Mouse (Mus musculus) hindbrain, embryonic 10.5 days (tissue): ENCODE measurements around the gene Gm8909. TPM values are rescaled to one million over a fixed set of nuclear protein-coding genes. Genes with fewer than 3 reads are reported as not detected.
"Not testable (repeated sequence)": the region's sequence is repeated elsewhere in the genome, so short reads cannot be mapped to it uniquely, and the experiment has no call there.

Experiments used
- DNase-seq: peaks from one replicate; pipeline ENCODE4 v3.0.0-alpha.2; 2017; ENCODE audit warnings: low spot score
- H3K27ac ChIP-seq: fragments of 300-500 bp; sonication (generic); 2 replicates; pipeline ENCODE4 v1.5.1; 2016; ENCODE audit warnings: mild to moderate bottlenecking, moderate library complexity
- H3K27me3 ChIP-seq: fragments of 300-500 bp; sonication (generic); 2 replicates; pipeline ENCODE4 v1.6.1; 2016; ENCODE audit warnings: mild to moderate bottlenecking; ENCODE audit not compliant: poor library complexity, insufficient read depth, severe bottlenecking
- H3K36me3 ChIP-seq: fragments of 300-500 bp; sonication (generic); 2 replicates; pipeline ENCODE4 v1.6.1; 2016; ENCODE audit warnings: mild to moderate bottlenecking, moderate library complexity
- H3K4me1 ChIP-seq: fragments of 300-500 bp; sonication (generic); replicated peaks from 2 replicates; pipeline ENCODE4 v1.6.1; 2016; ENCODE audit warnings: mild to moderate bottlenecking
- H3K4me3 ChIP-seq: fragments of 300-500 bp; sonication (generic); 2 replicates; pipeline ENCODE4 v1.5.1; 2016; ENCODE audit warnings: mild to moderate bottlenecking, moderate library complexity
- H3K9me3 ChIP-seq: fragments of 300-500 bp; sonication (generic); 2 replicates; pipeline ENCODE4 v1.6.1; 2016; ENCODE audit warnings: mild to moderate bottlenecking, moderate library complexity
- WGBS: fragments of 180-500 bp; shearing (Covaris S2); methylation state at CpG from one replicate; pipeline ENCODE4 v1.1.7; 2016; 5-methylcytosine and 5-hydroxymethylcytosine counted together
- polyA plus RNA-seq: library from polyadenylated mRNA; unstranded; fragments of >200 nt; fragmentation: Nextera tagmentation; extraction: Ambion mirVana; gene quantifications from 2 replicates; pipeline ENCODE4 v1.2.1, GENCODE M21; 2016

Gm8909 gene
- polyA plus RNA-seq, 1 experiment from 2014 or later = 0.22 TPM

DNA sequence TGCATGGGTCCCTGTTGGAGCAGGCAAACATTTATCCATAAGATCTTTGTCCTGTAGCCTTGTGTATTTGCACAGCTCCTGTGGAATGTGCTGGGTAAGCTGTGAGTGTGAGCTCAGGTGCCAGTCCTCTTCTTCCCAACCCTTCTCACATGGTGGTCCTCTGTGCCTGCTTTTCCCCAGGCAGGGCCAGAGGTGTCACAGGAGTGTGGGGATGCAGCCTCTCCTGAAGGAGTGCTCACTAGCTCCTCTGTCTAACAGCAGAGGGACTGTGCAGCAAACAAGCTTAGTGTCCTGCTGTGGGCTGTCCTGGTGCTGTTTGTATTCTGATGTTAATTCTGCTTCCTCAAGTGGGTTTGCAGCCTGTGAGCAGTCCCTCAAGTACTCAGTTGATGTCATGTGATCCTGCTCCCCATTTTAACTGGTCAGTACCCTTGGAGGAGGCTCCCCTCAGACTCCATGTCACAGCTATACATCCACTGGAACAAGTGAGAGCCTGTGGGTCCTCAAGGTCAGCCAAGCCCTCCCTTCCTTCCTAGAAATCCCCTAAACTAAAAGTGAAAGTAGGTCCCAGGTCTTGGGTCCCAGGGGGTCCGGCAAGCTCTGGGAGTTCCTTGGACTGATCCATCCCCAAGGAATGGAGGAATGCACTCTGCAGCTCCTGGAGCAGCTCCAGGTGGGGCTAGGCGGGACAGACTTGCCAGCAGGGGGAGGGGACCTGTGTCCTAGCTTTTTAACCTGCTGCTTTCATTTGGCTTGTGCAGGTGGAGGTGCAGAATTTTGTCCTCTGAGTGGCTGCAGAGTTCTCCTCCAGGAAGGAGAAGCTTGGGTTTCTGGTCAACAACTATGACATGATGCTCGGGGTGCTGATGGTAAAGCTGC is 13.8 kb downstream of the Gm8909 start:
- peaks cover 3% of the 10 kb centered on the region; the same call in 1 of the 2 replicates for H3K4me1 ChIP-seq
- H3K4me3 ChIP-seq = no peak overlapping the region
- 16% methylated on average over 3 of the region's 3 CpGs for WGBS
- H3K27me3 ChIP-seq = peaks cover 82% of the 10 kb centered on the region
- no peaks in the 10 kb centered on the region for H3K9me3 ChIP-seq
- DNase-seq = no peak
- no peaks in the 10 kb centered on the region for H3K36me3 ChIP-seq
- H3K27ac ChIP-seq = no peak overlapping the region

- not testable (repeated sequence) for H3K27ac ChIP-seq, H3K4me1 ChIP-seq, H3K4me3 ChIP-seq, H3K36me3 ChIP-seq, DNase-seq, H3K9me3 ChIP-seq
- peaks cover 77% of the 10 kb centered on the region for H3K27me3 ChIP-seq
- WGBS = 58% methylated on average over 4 of the region's 4 CpGs
Observed at GRCm38 (mm10) chr17:36151200-36151599, 17.1 kb downstream of the Gm8909 start.

DNA sequence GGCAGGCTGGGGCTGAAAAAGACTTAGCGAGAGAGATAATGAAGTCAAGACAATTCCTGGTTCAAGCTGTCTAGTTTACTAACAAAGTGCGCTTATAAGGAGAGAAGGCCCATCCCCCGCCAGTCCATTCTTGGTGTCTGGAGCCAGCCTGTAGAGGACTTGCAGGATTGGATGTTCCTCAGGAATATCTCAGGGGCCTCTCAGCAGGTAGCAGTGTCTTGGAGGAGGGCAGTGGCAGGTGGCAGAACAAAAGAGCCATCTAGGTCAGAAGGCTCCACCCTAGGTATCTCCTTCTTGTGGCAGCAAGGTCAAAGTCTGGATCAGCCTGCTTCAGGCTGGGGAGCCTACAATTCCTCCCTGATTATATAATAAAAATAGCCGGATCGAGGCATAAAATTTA is 19.9 kb downstream of the Gm8909 start:
- not testable (repeated sequence) for H3K4me1 ChIP-seq, H3K9me3 ChIP-seq, H3K4me3 ChIP-seq, H3K27ac ChIP-seq, H3K36me3 ChIP-seq, DNase-seq
- H3K27me3 ChIP-seq = peaks cover 75% of the 10 kb centered on the region
- 72% methylated on average over 5 of the region's 5 CpGs for WGBS

DNA sequence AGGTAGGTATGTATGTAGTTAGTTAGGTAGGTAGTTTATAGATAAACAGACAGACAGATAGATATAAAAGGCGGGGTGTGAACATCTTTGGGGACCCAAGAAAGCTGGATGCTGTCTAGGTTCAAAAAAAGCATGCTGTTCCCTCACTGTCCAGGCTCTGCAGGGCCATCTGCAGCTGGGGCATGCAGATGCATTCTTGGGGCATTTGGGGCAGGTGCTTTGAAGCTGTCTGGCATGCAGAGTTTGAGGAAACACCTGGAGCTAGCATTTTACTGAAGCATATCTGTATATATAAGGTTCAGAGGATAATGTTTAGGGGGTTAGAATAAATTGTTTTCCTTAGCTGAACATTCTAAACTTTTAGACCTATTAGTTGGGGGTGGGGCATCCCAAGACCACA is 21.4 kb downstream of the Gm8909 start:
- H3K36me3 ChIP-seq, DNase-seq, H3K4me1 ChIP-seq, H3K27ac ChIP-seq, H3K4me3 ChIP-seq, H3K9me3 ChIP-seq: not testable (repeated sequence)
- WGBS = 81% methylated on average over 1 of the region's 1 CpGs
- peaks cover 75% of the 10 kb centered on the region for H3K27me3 ChIP-seq

GRCm38 (mm10) chr17:36145861-36146156 is 22.5 kb downstream of the Gm8909 start:
- peak overlapping the region; percentile 49 for H3K4me3 ChIP-seq
- not testable (repeated sequence) for H3K9me3 ChIP-seq, H3K27ac ChIP-seq, DNase-seq, H3K36me3 ChIP-seq, H3K4me1 ChIP-seq
- peaks cover 80% of the 10 kb centered on the region for H3K27me3 ChIP-seq
- WGBS = 2% methylated on average over 13 of the region's 13 CpGs

- Histone ChIP-seq H3K36me3 (no peaks in the 10 kb centered on the region), H3K9me3 (no peaks in the 10 kb centered on the region), H3K4me3 (peak overlapping the region; percentile 49), H3K27me3 (peaks cover 80% of the 10 kb centered on the region), H3K27ac (no peak overlapping the region), H3K4me1 (peaks cover 10% of the 10 kb centered on the region)
- 2% methylated on average over 78 of the region's 78 CpGs for WGBS
- DNase-seq = peak; percentile 32
Observed at GRCm38 (mm10) chr17:36145111-36145860, 23.1 kb downstream of the Gm8909 start.

GRCm38 (mm10) chr17:36136299-36136848 is 32.0 kb downstream of the Gm8909 start:
- not testable (repeated sequence) for H3K9me3 ChIP-seq, H3K4me1 ChIP-seq, DNase-seq, H3K4me3 ChIP-seq, H3K36me3 ChIP-seq, H3K27ac ChIP-seq
- 71% methylated on average over 1 of the region's 1 CpGs for WGBS
- peaks cover 36% of the 10 kb centered on the region for H3K27me3 ChIP-seq

GRCm38 (mm10) chr17:36135421-36136231 is 32.7 kb downstream of the Gm8909 start:
- not testable (repeated sequence) for H3K27ac ChIP-seq, H3K4me3 ChIP-seq, H3K36me3 ChIP-seq, DNase-seq, H3K9me3 ChIP-seq, H3K4me1 ChIP-seq
- H3K27me3 ChIP-seq = peaks cover 34% of the 10 kb centered on the region

GRCm38 (mm10) chr17:36131516-36132265 is 36.6 kb downstream of the Gm8909 start:
- no peaks in the 10 kb centered on the region for H3K9me3 ChIP-seq
- H3K36me3 ChIP-seq = no peaks in the 10 kb centered on the region
- DNase-seq = no peak
- no peak overlapping the region for H3K27ac ChIP-seq
- no peaks in the 10 kb centered on the region; the same call in 1 of the 2 replicates for H3K4me1 ChIP-seq
- H3K4me3 ChIP-seq = no peak overlapping the region
- H3K27me3 ChIP-seq = peaks cover 31% of the 10 kb centered on the region
- 70% methylated on average over 5 of the region's 5 CpGs for WGBS

DNA sequence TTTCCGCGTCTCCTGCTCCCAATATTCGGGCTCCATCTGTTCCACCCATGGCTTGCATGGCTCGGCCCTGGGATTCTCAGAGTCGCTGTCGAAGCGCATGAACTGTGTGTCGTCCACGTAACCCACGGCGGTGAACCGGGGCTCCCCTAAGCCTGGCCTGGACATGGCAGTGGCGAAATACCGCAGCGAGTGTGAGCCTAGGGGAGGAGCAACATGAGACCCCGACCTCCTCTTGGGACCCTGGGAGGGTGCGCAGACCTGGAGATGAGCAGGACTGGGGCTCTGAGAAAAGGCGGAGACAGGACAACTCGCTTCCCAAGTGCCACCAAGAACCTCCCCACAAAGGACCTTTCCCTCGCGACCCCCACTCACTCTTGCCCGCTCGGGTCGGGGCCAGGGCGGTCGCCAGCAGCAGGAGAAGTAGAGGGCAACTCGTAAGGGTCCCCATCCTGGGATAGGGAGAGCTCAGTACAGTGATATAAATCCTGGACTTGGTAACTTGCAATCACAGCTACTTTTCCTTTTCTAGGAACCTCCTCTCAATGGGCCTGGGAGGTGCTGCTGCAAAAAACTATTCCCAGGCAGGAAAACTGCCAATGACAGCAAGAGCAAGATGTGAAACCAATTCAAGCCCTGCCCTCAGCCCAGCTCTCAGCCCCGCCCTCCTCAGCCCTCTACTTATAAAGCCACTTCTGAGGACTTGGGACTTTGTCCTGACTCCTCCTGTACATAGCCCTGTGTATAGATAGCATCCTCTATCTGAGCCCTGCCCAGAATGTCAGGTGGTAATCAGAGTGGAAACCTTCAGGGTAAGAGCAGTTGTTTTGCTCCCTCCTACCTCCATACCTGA is 39.1 kb downstream of the Gm8909 start, which contains the start of gene Gm7030:
TSS of gene Gm7030 (minus strand) at position 458 of the 850 bp plus-strand sequence.
- H3K9me3 ChIP-seq, H3K4me1 ChIP-seq, DNase-seq, H3K36me3 ChIP-seq, H3K4me3 ChIP-seq, H3K27ac ChIP-seq: not testable (repeated sequence)
- 28% methylated on average over 28 of the region's 28 CpGs for WGBS
- peaks cover 31% of the 10 kb centered on the region for H3K27me3 ChIP-seq

DNA sequence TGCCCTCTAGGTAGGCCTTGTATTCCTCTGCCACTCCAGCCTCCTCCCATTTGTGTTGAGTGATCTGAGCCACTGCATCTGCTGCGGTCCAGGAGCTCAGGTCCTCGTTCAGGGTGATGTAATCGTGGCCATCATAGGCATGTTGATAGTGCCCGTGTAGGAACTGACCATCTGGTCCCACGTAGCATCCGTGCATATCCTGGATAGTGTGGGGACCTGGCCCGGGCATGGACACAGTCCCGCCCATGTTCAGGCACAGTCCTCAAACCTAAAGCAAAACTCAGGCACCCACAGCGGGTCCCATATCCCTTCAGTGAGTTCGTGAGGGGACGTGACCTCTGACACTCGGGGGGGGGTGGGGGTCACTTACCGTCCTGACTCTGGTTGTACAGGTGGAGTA is 39.8 kb downstream of the Gm8909 start:
- H3K9me3 ChIP-seq, H3K4me1 ChIP-seq, DNase-seq, H3K36me3 ChIP-seq, H3K27ac ChIP-seq, H3K4me3 ChIP-seq: not testable (repeated sequence)
- peaks cover 27% of the 10 kb centered on the region for H3K27me3 ChIP-seq
- WGBS = 59% methylated on average over 12 of the region's 13 CpGs
